Mouse (Mus musculus) spleen, adult 2 months (tissue): Measurements from ENCODE around the gene Cts3.

ENCODE experiments used
- CTCF ChIP-seq: fragments of 200-500 bp; IDR thresholded peaks from 2 replicates; pipeline ENCODE4 v1.5.1; 2011; ENCODE audit warnings: mild to moderate bottlenecking, inconsistent platforms; ENCODE audit not compliant: insufficient read depth, insufficient read length, insufficient replicate concordance; ENCODE audit errors: extremely low read depth
- POLR2A ChIP-seq: fragments of 200-500 bp; IDR thresholded peaks from 2 replicates; pipeline ENCODE4 v1.6.1; 2011; ENCODE audit warnings: low read depth, low read length, inconsistent platforms

- TF ChIP-seq POLR2A (no peak), CTCF (no peak)
These were observed 28.3 kb downstream of the Cts3 start, which contains the start of gene Ctsm for GRCm38 (mm10) chr13:61541631-61542030.
